Mouse (Mus musculus): ENCODE measurements around the gene Abca1.

The Abca1 gene

GRCm38 (mm10) chr4:52986266-52986665 lies 173.4 kb downstream of the Abca1 start:
- ChIA-PET CTCF (interaction anchor here in 1 of 4 experiments (0.7 kb wide), 1 partner anchor 47 kb away, joined by 5 read pairs; no protein-coding TSS in a partner anchor), POLR2A (no interaction called here)

DNA sequence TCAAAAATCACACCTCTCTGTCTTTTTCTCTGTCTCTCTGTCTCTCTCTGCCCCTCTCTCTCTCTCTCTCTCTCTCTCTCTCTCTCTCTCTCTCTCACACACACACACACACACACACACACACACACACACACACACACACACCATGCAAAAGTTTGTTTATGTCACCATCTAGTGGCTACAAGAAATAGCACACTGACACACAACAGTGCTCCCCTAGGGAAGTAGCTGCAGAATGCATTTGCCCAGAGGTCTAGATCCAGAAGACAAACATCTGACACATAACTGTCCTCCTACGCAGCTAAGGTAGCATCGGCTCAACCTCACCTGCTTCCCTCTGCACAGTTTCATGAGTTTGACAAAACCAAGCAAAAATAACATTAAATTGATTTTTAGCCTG lies 174.5 kb downstream of the Abca1 start:
- POLR2A ChIA-PET: interaction anchor here in 1 of 4 experiments (0.7 kb wide), 2 partner anchors 45 to 110 kb away, joined by 4 to 5 read pairs; no protein-coding TSS in a partner anchor
- CTCF ChIA-PET: interaction anchor here (0.5 to 1.1 kb wide), 31 partner anchors 13 to 1934 kb away, joined by 3 to 14 read pairs (median 4); no protein-coding TSS in a partner anchor
